Mouse (Mus musculus) WW6 (cell line): ENCODE results near the gene Gm13304.
"Not testable (repeated sequence)": the region's sequence is repeated elsewhere in the genome, so short reads cannot be mapped to it uniquely, and the experiment has no call there.

Source experiments
- DNase-seq: peaks from one replicate; pipeline ENCODE4 v3.0.0-alpha.2; 2013; ENCODE audit warnings: low read depth, low spot score

Gene Gm13304

GRCm38 (mm10) chr4:42114517-42114916 is at the start of gene Gm13304:
TSS of gene Gm13304 (plus strand) at chr4:42114817.
- DNase-seq, result not testable (repeated sequence)

GRCm38 (mm10) chr4:42090907-42091306 is 23.7 kb upstream of the Gm13304 start, which contains the start of gene Gm3893:
TSS of gene Gm3893 (plus strand) at chr4:42091207.
- DNase-seq, result not testable (repeated sequence)

GRCm38 (mm10) chr4:42153136-42153535 is 38.5 kb downstream of the Gm13304 start, which contains the start of gene Gm13306:
TSS of gene Gm13306 (plus strand) at chr4:42153436.
- not testable (repeated sequence) for DNase-seq
